9 mouse cellular contexts compared by ENCODE assay signal in the genomic region with DNA sequence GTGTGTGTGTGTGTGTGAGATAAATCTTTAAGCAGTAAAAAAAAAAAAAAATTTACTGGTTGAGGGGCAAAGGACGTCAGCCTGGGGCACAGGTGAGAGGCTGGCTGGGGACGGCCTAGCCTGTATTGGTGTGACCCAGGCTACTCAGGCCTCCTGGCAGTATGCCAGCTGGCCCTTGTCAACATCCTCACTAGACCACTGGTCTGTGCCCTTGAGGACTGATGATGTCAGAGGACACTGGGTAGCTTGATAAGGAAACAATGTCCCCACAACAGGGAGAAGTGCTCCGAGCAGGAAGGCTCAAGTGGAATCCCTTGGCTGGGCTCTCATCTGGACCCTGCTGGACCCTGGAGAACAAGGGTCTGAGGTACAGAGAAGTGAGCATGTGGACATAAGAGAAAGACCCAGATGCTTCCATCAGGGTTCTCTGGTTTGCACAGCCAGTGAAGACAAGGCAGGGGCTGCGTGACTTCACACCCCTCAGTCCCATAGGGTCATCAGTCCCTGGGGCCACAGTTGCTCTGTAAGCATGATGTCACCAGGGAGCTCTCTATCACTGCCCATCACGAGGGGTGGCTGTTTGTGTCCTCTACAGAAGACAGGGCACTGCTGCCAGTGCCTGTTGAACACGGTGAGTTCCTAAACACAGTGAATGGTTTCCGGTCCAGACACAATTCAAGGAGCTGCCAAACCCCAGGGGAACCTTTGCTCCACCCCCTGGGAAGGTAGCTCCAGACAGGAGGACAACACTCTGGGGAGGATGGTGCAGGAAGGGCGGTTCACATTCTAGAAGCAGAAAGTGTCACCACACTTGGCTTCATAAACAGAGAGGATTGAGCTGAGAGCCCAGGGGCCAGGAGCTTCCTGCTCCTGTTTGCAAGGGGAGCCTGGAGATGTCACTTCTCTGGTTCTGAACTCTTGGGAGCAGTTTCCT. TPM values are rescaled to one million over a fixed set of nuclear protein-coding genes. Genes with fewer than 3 reads are reported as not detected.
DNase-seq lines count a peak whose midpoint lies in the region; ATAC-seq and TF ChIP-seq lines count a peak whose summit lies in the region.
"Had no signal": no experiment of that assay in that cellular context is flagged by ENCODE, and none has a peak within 500 bp of the region (broad histone marks: within the 10 kb centered on the region; RNA-seq: fewer than 3 reads in every experiment).

No protein-coding gene starts in this region.

- ATAC-seq in heart, postnatal 0 days (ENCODE audit: insufficient read depth, low read depth) = peak; percentile 95
- peak; percentile 63; the same call in 1 of the 2 replicates for ATAC-seq in stomach, embryonic 16.5 days (ENCODE audit: insufficient read depth, low FRiP score)

- 0 out of 2 replicates have a peak overlapping the region, but pooled peaks have one; percentile 8 for H3K9ac ChIP-seq in heart, postnatal 0 days (replicated peaks; ENCODE audit: low read depth, low read length)
- no peak overlapping the region for H3K9ac ChIP-seq in stomach, embryonic 16.5 days (ENCODE audit: low read length)

- TF ChIP-seq EP300 in heart, postnatal 0 days (IDR thresholded peaks at IDR 0.05; ENCODE audit: low read depth) = peak; percentile 49; the same call in 1 of the 2 replicates

- intact Hi-C loops in gastrocnemius, adult 2 months (cut with DNase I) = no loop called here
- intact Hi-C loops in gastrocnemius, postnatal 36 days (cut with DNase I) = no loop called here

- peaks cover 41% of the 10 kb centered on the region for H3K4me1 ChIP-seq in heart, postnatal 0 days (ENCODE audit: control insufficient read depth, insufficient read depth)
- no peaks in the 10 kb centered on the region; the same call in 1 of the 2 replicates for H3K4me1 ChIP-seq in stomach, embryonic 16.5 days (ENCODE audit: control insufficient read depth, insufficient read depth, low read length)

- no peak overlapping the region for H3K4me3 ChIP-seq in gastrocnemius, adult 2 months
- H3K4me3 ChIP-seq in heart, postnatal 0 days (ENCODE audit: low read depth, low read length) = no peak overlapping the region
- no peak overlapping the region for H3K4me3 ChIP-seq in stomach, embryonic 16.5 days (replicated peaks; ENCODE audit: low read length)

- H3K36me3 ChIP-seq in heart, postnatal 0 days (replicated peaks; ENCODE audit: control insufficient read depth, insufficient read depth, low read length) = no peaks in the 10 kb centered on the region
- H3K36me3 ChIP-seq in stomach, embryonic 16.5 days (ENCODE audit: control insufficient read depth, insufficient read depth, low read length) = no peaks in the 10 kb centered on the region

- no peaks in the 10 kb centered on the region for H3K27me3 ChIP-seq in heart, postnatal 0 days (ENCODE audit: control insufficient read depth, insufficient read depth, low read length)
- no peaks in the 10 kb centered on the region for H3K27me3 ChIP-seq in stomach, embryonic 16.5 days (ENCODE audit: control insufficient read depth, insufficient read depth, low read length)

- TF ChIP-seq CTCF in gastrocnemius, adult 2 months (IDR thresholded peaks at IDR 0.05) = no peak
- TF ChIP-seq CTCF in heart, postnatal 0 days (IDR thresholded peaks at IDR 0.05; ENCODE audit: low read depth) = no peak

- 20% methylated on average over 8 of the region's 8 CpGs for WGBS in heart, postnatal 0 days
- 53% methylated on average over 8 of the region's 8 CpGs for WGBS in stomach, embryonic 16.5 days

- H3K27ac ChIP-seq in gastrocnemius, adult 2 months = no peak overlapping the region
- peak overlapping the region; percentile 85 for H3K27ac ChIP-seq in heart, postnatal 0 days (ENCODE audit: low read depth)
- no peak overlapping the region for H3K27ac ChIP-seq in stomach, embryonic 16.5 days (ENCODE audit: low read length)

- DNase-seq in gastrocnemius, adult 2 months = peak; percentile 40
- DNase-seq in gastrocnemius, postnatal 36 days = no peak
- peak; percentile 87 for DNase-seq in heart, postnatal 0 days (ENCODE audit: low spot score)
- DNase-seq in kidney, postnatal 4 days = peak; percentile 51 to 73
- no peak for DNase-seq in thymus, postnatal 10 days (ENCODE audit: low spot score in 2 of 2)
- DNase-seq in neural tube, embryonic 10.5 days (ENCODE audit: extremely low spot score, low spot score) = no peak
- DNase-seq in spleen, postnatal 36 days (ENCODE audit: low spot score in 2 of 2) = no peak
- DNase-seq: thymus, adult 18-20 months had no signal

- no peak overlapping the region for H3K4me2 ChIP-seq in heart, postnatal 0 days (ENCODE audit: low read depth, low read length)
- no peak overlapping the region for H3K4me2 ChIP-seq in stomach, embryonic 16.5 days (ENCODE audit: low read depth, low read length)

- H3K9me3 ChIP-seq in heart, postnatal 0 days (replicated peaks; ENCODE audit: control insufficient read depth, low read length) = no peaks in the 10 kb centered on the region
- no peaks in the 10 kb centered on the region for H3K9me3 ChIP-seq in stomach, embryonic 16.5 days (replicated peaks; ENCODE audit: control insufficient read depth, low read length)

RNA-seq across cellular contexts. Expression of a gene that starts 12.8 kb away (rescaled TPM):
- total RNA-seq in gastrocnemius, adult 2 months (2021) = under 1 TPM; 0.20 to 0.31 TPM
- total RNA-seq in gastrocnemius, postnatal 36 days (2021) = under 1 TPM; 0.33 to 0.59 TPM
- 15.5 and 29.2 TPM in 2 replicates for total RNA-seq in heart, postnatal 0 days (2014; rRNA removed; ENCODE audit: low replicate concordance)
- 11.7 and 12.9 TPM in 2 replicates for polyA plus RNA-seq in heart, postnatal 0 days (2015; fragmentation: Nextera tagmentation; extraction: Ambion mirVana)
- 15.3 and 22.3 TPM in 2 replicates for polyA plus RNA-seq in stomach, embryonic 16.5 days (2015; fragmentation: Nextera tagmentation; extraction: Ambion mirVana)

RNA-seq across cellular contexts. Expression of a gene that starts 29.1 kb away (rescaled TPM):
- total RNA-seq in gastrocnemius, adult 2 months (2021) = 100 to 1,000 TPM; 192 to 318 TPM
- 100 to 1,000 TPM; 547 to 589 TPM for total RNA-seq in gastrocnemius, postnatal 36 days (2021)
- not detected in 2 replicates for total RNA-seq in heart, postnatal 0 days (2014; rRNA removed; ENCODE audit: low replicate concordance)
- 0.12 TPM in 2 replicates for polyA plus RNA-seq in heart, postnatal 0 days (2015; fragmentation: Nextera tagmentation; extraction: Ambion mirVana)
- 0.35 and 9.0 TPM in 2 replicates for polyA plus RNA-seq in stomach, embryonic 16.5 days (2015; fragmentation: Nextera tagmentation; extraction: Ambion mirVana)

RNA-seq across cellular contexts. Expression of a gene that starts 40.4 kb away (rescaled TPM):
- total RNA-seq in gastrocnemius, adult 2 months (2021) = 1 to 10 TPM; 1.8 to 6.9 TPM
- 1 to 10 TPM in 1 of 2 experiments, under 1 TPM in 1; 0.64 to 1.8 TPM for total RNA-seq in gastrocnemius, postnatal 36 days (2021)
- total RNA-seq in heart, postnatal 0 days (2014; rRNA removed; ENCODE audit: low replicate concordance) = 0.69 TPM in 1 of 2 replicates, not detected in the other
- polyA plus RNA-seq in heart, postnatal 0 days (2015; fragmentation: Nextera tagmentation; extraction: Ambion mirVana) = 0.59 and 0.95 TPM in 2 replicates
- polyA plus RNA-seq in stomach, embryonic 16.5 days (2015; fragmentation: Nextera tagmentation; extraction: Ambion mirVana) = 3.6 and 4.9 TPM in 2 replicates

Comparison
In these comparisons a context has a peak if more than half of its experiments do, and no peak if none do; other contexts are left out.
1. DNase-seq: peak in gastrocnemius, adult 2 months (single experiment), heart, postnatal 0 days (single experiment) and kidney, postnatal 4 days (2 of 2); none in gastrocnemius, postnatal 36 days (0 of 2), thymus, postnatal 10 days (0 of 2), neural tube, embryonic 10.5 days (single experiment) and spleen, postnatal 36 days (0 of 2).
2. RNA of a gene that starts 12.8 kb away (total RNA-seq): 15.5 to 29.2 TPM in heart, postnatal 0 days; 0.33 to 0.59 TPM in gastrocnemius, postnatal 36 days and 0.20 to 0.31 TPM in gastrocnemius, adult 2 months; every median in the first group is over 10 times any median in the second.
3. RNA of a gene that starts 29.1 kb away (total RNA-seq): 547 to 589 TPM in gastrocnemius, postnatal 36 days and 192 to 318 TPM in gastrocnemius, adult 2 months; not detected in heart, postnatal 0 days; every median in the first group is over 100 times any median in the second.